Mouse (Mus musculus) stomach, postnatal 0 days (tissue): ENCODE results near the gene Nlrp10. TPM values are rescaled to one million over a fixed set of nuclear protein-coding genes. Genes with fewer than 3 reads are reported as not detected.

ENCODE experiments used
- ATAC-seq: fragments of 200-750 bp; cut with Nextera tagmentation; 2 replicates; pipeline ENCODE4 v1.8.0; 2017; ENCODE audit not compliant: low FRiP score, low TSS enrichment
- DNase-seq: peaks from one replicate; pipeline ENCODE4 v3.0.0-alpha.2; 2016; ENCODE audit warnings: low spot score
- H3K27ac ChIP-seq: fragments of 300-500 bp; sonication (generic); replicated peaks from 2 replicates; pipeline ENCODE4 v1.5.1; 2014; ENCODE audit warnings: mild to moderate bottlenecking, control low read depth
- H3K27me3 ChIP-seq: fragments of 300-500 bp; sonication (generic); 2 replicates; pipeline ENCODE4 v1.6.1; 2014; ENCODE audit warnings: low read length; ENCODE audit not compliant: control insufficient read depth, insufficient read depth
- H3K36me3 ChIP-seq: fragments of 300-500 bp; sonication (generic); 2 replicates; pipeline ENCODE4 v1.6.1; 2014; ENCODE audit warnings: low read length, mixed read lengths; ENCODE audit not compliant: control insufficient read depth, insufficient read depth
- H3K4me1 ChIP-seq: fragments of 300-500 bp; sonication (generic); replicated peaks from 2 replicates; pipeline ENCODE4 v1.6.1; 2014; ENCODE audit warnings: antibody characterized with exemption; ENCODE audit not compliant: control insufficient read depth, insufficient read depth
- H3K4me2 ChIP-seq: fragments of 300-500 bp; sonication (generic); replicated peaks from 2 replicates; pipeline ENCODE4 v1.6.1; 2014; ENCODE audit warnings: low read depth, mild to moderate bottlenecking, control low read depth, moderate library complexity
- H3K4me3 ChIP-seq: fragments of 300-500 bp; sonication (generic); 2 replicates; pipeline ENCODE4 v1.5.1; 2014; ENCODE audit warnings: low read depth, low read length, control low read depth
- H3K9ac ChIP-seq: fragments of 300-500 bp; sonication (generic); 2 replicates; pipeline ENCODE4 v1.6.1; 2014; ENCODE audit warnings: mild to moderate bottlenecking, low read length, control low read depth, mixed read lengths
- H3K9me3 ChIP-seq: fragments of 300-500 bp; sonication (generic); 2 replicates; pipeline ENCODE4 v1.6.1; 2016; ENCODE audit warnings: low read length; ENCODE audit not compliant: control insufficient read depth
- CTCF ChIP-seq: IDR thresholded peaks from 2 replicates; pipeline ENCODE4 v1.5.1; 2016; ENCODE audit warnings: antibody characterized with exemption, low read depth, mild to moderate bottlenecking, moderate library complexity
- EP300 ChIP-seq: optimal IDR thresholded peaks from 2 replicates; pipeline ENCODE3; 2016; ENCODE audit warnings: antibody characterized with exemption
- WGBS: fragments of 180-500 bp; shearing (Covaris S2); extraction: QIAGEN DNeasy Blood & Tissue Kit; methylation state at CpG from one replicate; pipeline ENCODE4 v1.1.7; 2014; 5-methylcytosine and 5-hydroxymethylcytosine counted together
- polyA plus RNA-seq: library from polyadenylated mRNA; unstranded; fragments of >200 nt; fragmentation: Nextera tagmentation; extraction: Ambion mirVana; gene quantifications from 2 replicates; pipeline ENCODE4 v1.2.1, GENCODE M21; 2015

Gene Nlrp10
- polyA plus RNA-seq, 1 experiment from 2014 or later: 12.6 TPM

DNA sequence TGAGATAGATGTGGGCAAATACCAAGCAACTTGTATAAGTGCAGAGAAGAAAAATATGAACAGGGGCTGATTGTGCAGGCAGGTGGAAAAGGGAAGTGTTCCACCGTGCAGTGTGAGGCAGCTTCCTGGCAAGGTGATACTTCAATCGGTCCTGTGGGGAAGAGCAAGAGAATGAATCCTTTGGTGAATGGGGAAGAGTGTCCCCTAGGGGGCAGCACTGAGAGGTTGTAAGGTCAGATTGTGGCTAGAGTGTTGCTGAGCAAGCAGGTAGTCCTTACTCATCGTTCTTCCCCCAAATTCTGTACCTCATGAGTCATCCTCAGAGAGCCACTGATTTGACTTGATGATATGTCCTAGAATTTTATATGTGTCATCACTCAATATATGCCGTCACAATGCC lies 24.2 kb upstream of the Nlrp10 start:
- H3K27me3 ChIP-seq: no peaks in the 10 kb centered on the region; the same call in 1 of the 2 replicates
- DNase-seq: peak; percentile 32
- no peak for ATAC-seq
- H3K4me1 ChIP-seq: no peaks in the 10 kb centered on the region
- no peak overlapping the region for H3K9ac ChIP-seq
- H3K36me3 ChIP-seq: no peaks in the 10 kb centered on the region
- no peak overlapping the region for H3K4me3 ChIP-seq
- H3K4me2 ChIP-seq: no peak overlapping the region
- no peaks in the 10 kb centered on the region for H3K9me3 ChIP-seq
- TF ChIP-seq CTCF (peak; percentile 62), EP300 (no peak)
- H3K27ac ChIP-seq: no peak overlapping the region
- WGBS: 45% methylated on average over 4 of the region's 4 CpGs

DNA sequence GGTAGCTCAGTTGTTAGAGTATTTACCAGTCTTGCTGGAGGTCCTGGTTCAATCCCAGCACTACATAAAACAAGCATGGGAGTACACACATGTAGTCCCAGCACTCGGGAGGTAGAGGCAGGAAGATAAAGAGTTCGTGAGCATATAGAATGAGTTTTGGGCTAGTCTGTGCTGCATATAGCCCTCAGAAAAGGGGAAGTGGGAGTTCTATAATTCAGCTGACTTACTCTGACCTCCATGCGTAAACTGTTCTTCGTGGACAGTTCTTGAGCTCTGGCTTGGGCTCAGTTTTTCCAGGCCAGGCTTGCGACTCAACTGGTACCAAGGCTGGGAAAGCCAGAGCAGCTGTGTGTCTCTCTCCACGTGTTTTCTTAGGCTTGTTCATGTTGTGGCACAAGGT lies 22.8 kb upstream of the Nlrp10 start:
- Histone ChIP-seq H3K27ac (no peak overlapping the region), H3K9ac (no peak overlapping the region), H3K4me2 (no peak overlapping the region), H3K4me1 (no peaks in the 10 kb centered on the region), H3K4me3 (no peak overlapping the region), H3K9me3 (no peaks in the 10 kb centered on the region), H3K27me3 (no peaks in the 10 kb centered on the region; the same call in 1 of the 2 replicates), H3K36me3 (no peaks in the 10 kb centered on the region)
- 76% methylated on average over 6 of the region's 6 CpGs for whole genome bisulfite sequencing
- no peak for ATAC-seq
- no peak for DNase-seq
- no peak for TF ChIP-seq EP300
- TF ChIP-seq CTCF: no peak

DNA sequence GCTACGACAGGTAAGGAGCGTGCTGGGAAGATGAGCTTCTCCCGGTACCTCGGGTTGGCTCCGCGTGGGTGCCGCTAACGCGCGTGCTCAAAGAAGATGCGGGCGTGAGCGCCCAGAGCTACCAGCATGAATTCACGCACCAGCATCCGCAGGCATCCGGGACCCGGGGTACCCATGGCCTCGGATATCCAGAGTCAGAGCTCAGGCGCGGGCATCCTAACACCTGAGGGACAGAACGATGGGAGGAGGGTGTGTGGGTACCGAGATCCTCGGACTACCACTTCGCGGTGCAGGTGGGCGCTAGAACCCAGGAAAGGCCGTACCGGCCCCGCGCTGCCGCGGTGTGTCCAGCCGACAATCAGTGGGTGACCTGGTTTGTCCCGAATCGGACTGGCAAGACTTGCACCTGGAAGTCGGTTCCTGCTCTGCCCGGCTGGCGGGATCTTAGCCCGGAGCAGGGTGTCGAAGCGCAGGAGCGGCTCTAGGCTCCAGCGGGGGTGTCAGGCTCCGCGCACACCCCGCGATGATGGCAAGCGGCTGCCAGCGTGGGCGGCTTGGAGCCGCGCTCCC lies 20.9 kb upstream of the Nlrp10 start:
- Histone ChIP-seq H3K27me3 (no peaks in the 10 kb centered on the region; the same call in 1 of the 2 replicates), H3K4me2 (peak overlapping the region; percentile 64), H3K9ac (peak overlapping the region; percentile 18; the same call in 1 of the 2 replicates), H3K36me3 (no peaks in the 10 kb centered on the region), H3K27ac (no peak overlapping the region), H3K4me1 (no peaks in the 10 kb centered on the region), H3K9me3 (no peaks in the 10 kb centered on the region), H3K4me3 (peak overlapping the region; percentile 37)
- 0 out of 2 replicates have a peak, but pooled peaks have one; percentile 26 for ATAC-seq
- no peak for TF ChIP-seq EP300
- DNase-seq: no peak
- WGBS: 1% methylated on average over 52 of the region's 52 CpGs

DNA sequence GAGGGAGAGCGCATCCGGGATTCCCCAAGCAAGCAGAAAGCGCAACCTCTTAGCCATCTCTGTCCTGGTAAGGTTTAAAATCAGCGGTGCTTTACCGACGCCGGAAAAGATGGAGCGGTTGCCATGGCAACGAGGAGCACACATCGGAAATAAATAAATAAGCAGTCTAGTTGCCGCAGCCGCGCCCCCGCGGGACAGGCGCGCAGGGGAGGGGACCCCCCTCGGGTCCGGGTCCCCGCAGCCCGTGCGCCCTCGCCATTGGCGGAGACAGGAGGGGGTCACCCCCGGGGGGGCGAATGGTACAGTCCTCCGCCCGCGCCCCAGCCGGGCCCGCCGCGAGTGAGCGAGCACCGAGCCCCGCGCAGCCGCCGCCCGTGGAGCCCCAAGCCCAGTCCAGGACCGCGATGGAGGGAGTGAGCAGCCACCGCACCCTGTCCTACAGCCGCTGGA lies 20.4 kb upstream of the Nlrp10 start, which contains the start of gene Tub:
Gene Tub, plus strand, starts transcription at position 27 of the 450 bp plus-strand sequence.
- peak within 1 kb of the TSS; percentile 64 for H3K4me2 ChIP-seq
- no peaks in the 10 kb centered on the region for H3K9me3 ChIP-seq
- peak within 1 kb of the TSS; percentile 18; the same call in 1 of the 2 replicates for H3K9ac ChIP-seq
- no peaks in the 10 kb centered on the region; the same call in 1 of the 2 replicates for H3K27me3 ChIP-seq
- peak; percentile 32 for DNase-seq
- no peak within 1 kb of the TSS for H3K27ac ChIP-seq
- ATAC-seq: 0 out of 2 replicates have a peak, but pooled peaks have one; percentile 38
- 1% methylated on average over 44 of the region's 44 CpGs for WGBS
- TF ChIP-seq CTCF: no peak
- no peak for TF ChIP-seq EP300
- no peaks in the 10 kb centered on the region for H3K36me3 ChIP-seq
- H3K4me1 ChIP-seq: no peaks in the 10 kb centered on the region
- peak within 1 kb of the TSS; percentile 37 for H3K4me3 ChIP-seq

GRCm38 (mm10) chr7:108949301-108949700 lies 19.3 kb upstream of the Nlrp10 start:
- no peak overlapping the region for H3K4me3 ChIP-seq
- H3K27me3 ChIP-seq: no peaks in the 10 kb centered on the region; the same call in 1 of the 2 replicates
- H3K27ac ChIP-seq: no peak overlapping the region
- DNase-seq (no peak), ATAC-seq (no peak)
- no peaks in the 10 kb centered on the region for H3K4me1 ChIP-seq
- H3K36me3 ChIP-seq: no peaks in the 10 kb centered on the region
- no peak for TF ChIP-seq EP300
- no peak for TF ChIP-seq CTCF
- no peak overlapping the region for H3K9ac ChIP-seq
- 34% methylated on average over 2 of the region's 2 CpGs for WGBS
- H3K9me3 ChIP-seq: no peaks in the 10 kb centered on the region
- no peak overlapping the region for H3K4me2 ChIP-seq

- no peak for ATAC-seq
- Histone ChIP-seq H3K27ac (no peak overlapping the region), H3K27me3 (no peaks in the 10 kb centered on the region; the same call in 1 of the 2 replicates), H3K9ac (no peak overlapping the region), H3K4me3 (no peak overlapping the region), H3K36me3 (no peaks in the 10 kb centered on the region), H3K9me3 (no peaks in the 10 kb centered on the region), H3K4me1 (no peaks in the 10 kb centered on the region), H3K4me2 (no peak overlapping the region)
- no peak for DNase-seq
- TF ChIP-seq CTCF: no peak
- TF ChIP-seq EP300: no peak
Measured at GRCm38 (mm10) chr7:108948611-108949010, 18.6 kb upstream of the Nlrp10 start.
